Mouse (Mus musculus) limb, embryonic 12.5 days (tissue): ENCODE measurements around the gene Dazap1. TPM values are rescaled to one million over a fixed set of nuclear protein-coding genes. Genes with fewer than 3 reads are reported as not detected.
"Not testable (repeated sequence)": the region's sequence is repeated elsewhere in the genome, so short reads cannot be mapped to it uniquely, and the experiment has no call there.

Experiments
- ATAC-seq: fragments of 200-750 bp; cut with Nextera tagmentation; 2 replicates; pipeline ENCODE4 v1.8.0; 2017; ENCODE audit warnings: low read depth, moderate TSS enrichment; ENCODE audit not compliant: insufficient number of reproducible peaks, insufficient read depth, low FRiP score, low TSS enrichment
- H3K27ac ChIP-seq: fragments of 300-500 bp; sonication (generic); 2 replicates; pipeline ENCODE4 v1.5.1; 2016; ENCODE audit warnings: mild to moderate bottlenecking, moderate library complexity
- H3K27me3 ChIP-seq: fragments of 300-500 bp; sonication (generic); 2 replicates; pipeline ENCODE4 v1.6.1; 2016; ENCODE audit warnings: mild to moderate bottlenecking, moderate library complexity
- H3K36me3 ChIP-seq: fragments of 300-500 bp; sonication (generic); 2 replicates; pipeline ENCODE4 v1.6.1; 2016; ENCODE audit warnings: mild to moderate bottlenecking, moderate library complexity
- H3K4me1 ChIP-seq: fragments of 300-500 bp; sonication (generic); replicated peaks from 2 replicates; pipeline ENCODE4 v1.6.1; 2016
- H3K4me2 ChIP-seq: fragments of 300-500 bp; sonication (generic); 2 replicates; pipeline ENCODE4 v1.6.1; 2016; ENCODE audit warnings: mild to moderate bottlenecking, moderate library complexity
- H3K4me3 ChIP-seq: fragments of 300-500 bp; sonication (generic); replicated peaks from 2 replicates; pipeline ENCODE4 v1.5.1; 2016; ENCODE audit warnings: mild to moderate bottlenecking
- H3K9ac ChIP-seq: fragments of 300-500 bp; sonication (generic); replicated peaks from 2 replicates; pipeline ENCODE4 v1.6.1; 2016; ENCODE audit warnings: mild to moderate bottlenecking, moderate library complexity
- H3K9me3 ChIP-seq: fragments of 300-500 bp; sonication (generic); 2 replicates; pipeline ENCODE4 v1.6.1; 2016; ENCODE audit warnings: mild to moderate bottlenecking, moderate library complexity
- WGBS: fragments of 180-500 bp; shearing (Covaris S2); methylation state at CpG from one replicate; pipeline ENCODE4 v1.1.7; 2016; 5-methylcytosine and 5-hydroxymethylcytosine counted together
- polyA plus RNA-seq: library from polyadenylated mRNA; unstranded; fragments of >200 nt; fragmentation: Nextera tagmentation; extraction: Ambion mirVana; gene quantifications from 2 replicates; pipeline ENCODE4 v1.2.1, GENCODE M21; 2016

Gene Dazap1
- 69.1 and 71.0 TPM in 2 replicates for polyA plus RNA-seq

- Histone ChIP-seq H3K4me3 (peak within 1 kb of the TSS; percentile 52), H3K27me3 (no peaks in the 10 kb centered on the region), H3K36me3 (peaks cover 32% of the 10 kb centered on the region), H3K9me3 (no peaks in the 10 kb centered on the region), H3K27ac (peak within 1 kb of the TSS; percentile 96), H3K4me2 (peak within 1 kb of the TSS; percentile 94), H3K4me1 (peaks cover 29% of the 10 kb centered on the region), H3K9ac (peak within 1 kb of the TSS; percentile 65)
- ATAC-seq, result peak; percentile 92
- WGBS, result under 1% methylated on average over 49 of the region's 49 CpGs
Measured at GRCm38 (mm10) chr10:80260642-80261584, at the start of gene Dazap1, which contains the start of gene Gamt. Dazap1 (plus strand) TSS chr10:80261486. Gamt (minus strand) TSS chr10:80261012.

- not testable (repeated sequence) for ATAC-seq, H3K4me2 ChIP-seq, H3K4me3 ChIP-seq, H3K4me1 ChIP-seq, H3K9ac ChIP-seq, H3K27ac ChIP-seq, H3K9me3 ChIP-seq, H3K36me3 ChIP-seq
- 72% methylated on average over 7 of the region's 7 CpGs for WGBS
- peaks cover 23% of the 10 kb centered on the region for H3K27me3 ChIP-seq
Measured at GRCm38 (mm10) chr10:80211547-80212103, 49.7 kb upstream of the Dazap1 start.

GRCm38 (mm10) chr10:80215048-80215772 lies 46.1 kb upstream of the Dazap1 start:
- Histone ChIP-seq H3K9ac (no peak overlapping the region), H3K4me2 (no peak overlapping the region), H3K4me3 (no peak overlapping the region), H3K27ac (no peak overlapping the region), H3K4me1 (no peaks in the 10 kb centered on the region), H3K27me3 (no peaks in the 10 kb centered on the region), H3K36me3 (no peaks in the 10 kb centered on the region), H3K9me3 (no peaks in the 10 kb centered on the region)
- 30% methylated on average over 16 of the region's 16 CpGs for WGBS
- ATAC-seq, result no peak

GRCm38 (mm10) chr10:80220676-80221075 lies 40.6 kb upstream of the Dazap1 start:
- WGBS, result 43% methylated on average over 6 of the region's 9 CpGs
- ATAC-seq, result no peak
- Histone ChIP-seq H3K4me2 (no peak overlapping the region), H3K9me3 (no peaks in the 10 kb centered on the region), H3K4me1 (peaks cover 14% of the 10 kb centered on the region), H3K4me3 (no peak overlapping the region), H3K27me3 (no peaks in the 10 kb centered on the region), H3K36me3 (no peaks in the 10 kb centered on the region), H3K9ac (no peak overlapping the region), H3K27ac (no peak overlapping the region)

GRCm38 (mm10) chr10:80223137-80223536 lies 38.1 kb upstream of the Dazap1 start:
- ATAC-seq, H3K9me3 ChIP-seq, H3K27me3 ChIP-seq, H3K4me2 ChIP-seq, H3K4me3 ChIP-seq, H3K27ac ChIP-seq, H3K36me3 ChIP-seq, H3K9ac ChIP-seq: not testable (repeated sequence)
- 86% methylated on average over 2 of the region's 2 CpGs for WGBS
- peaks cover 28% of the 10 kb centered on the region for H3K4me1 ChIP-seq

GRCm38 (mm10) chr10:80226071-80226415 lies 35.2 kb upstream of the Dazap1 start:
- H3K27ac ChIP-seq, result peak overlapping the region; percentile 95
- H3K4me3 ChIP-seq, result peak overlapping the region; percentile 93
- no peak for ATAC-seq
- H3K4me2 ChIP-seq, result peak overlapping the region; percentile 91
- no peaks in the 10 kb centered on the region for H3K9me3 ChIP-seq
- WGBS, result under 1% methylated on average over 14 of the region's 14 CpGs
- H3K27me3 ChIP-seq, result no peaks in the 10 kb centered on the region
- peaks cover 50% of the 10 kb centered on the region for H3K4me1 ChIP-seq
- peaks cover 21% of the 10 kb centered on the region for H3K36me3 ChIP-seq
- 0 out of 2 replicates have a peak overlapping the region, but pooled peaks have one; percentile 38 for H3K9ac ChIP-seq

GRCm38 (mm10) chr10:80226416-80227165 lies 34.7 kb upstream of the Dazap1 start, which contains the start of gene Mum1:
Mum1 (plus strand) TSS chr10:80226434.
- Histone ChIP-seq H3K4me2 (peak within 1 kb of the TSS; percentile 91), H3K27me3 (no peaks in the 10 kb centered on the region), H3K4me3 (peak within 1 kb of the TSS; percentile 93), H3K27ac (peak within 1 kb of the TSS; percentile 95), H3K4me1 (peaks cover 47% of the 10 kb centered on the region), H3K9ac (peak within 1 kb of the TSS; percentile 94), H3K36me3 (peaks cover 27% of the 10 kb centered on the region), H3K9me3 (no peaks in the 10 kb centered on the region)
- WGBS, result under 1% methylated on average over 73 of the region's 75 CpGs
- ATAC-seq, result peak; percentile 98

GRCm38 (mm10) chr10:80227166-80227539 lies 34.1 kb upstream of the Dazap1 start:
- WGBS, result 4% methylated on average over 10 of the region's 10 CpGs
- H3K4me2 ChIP-seq, result peak overlapping the region; percentile 91
- peak overlapping the region; percentile 95 for H3K27ac ChIP-seq
- H3K27me3 ChIP-seq, result no peaks in the 10 kb centered on the region
- no peak for ATAC-seq
- H3K9me3 ChIP-seq, result no peaks in the 10 kb centered on the region
- H3K4me1 ChIP-seq, result peaks cover 48% of the 10 kb centered on the region
- peak overlapping the region; percentile 94 for H3K9ac ChIP-seq
- peak overlapping the region; percentile 93 for H3K4me3 ChIP-seq
- peaks cover 32% of the 10 kb centered on the region for H3K36me3 ChIP-seq

GRCm38 (mm10) chr10:80227877-80228775 lies 33.2 kb upstream of the Dazap1 start:
- peak overlapping the region; percentile 95 for H3K27ac ChIP-seq
- 58% methylated on average over 15 of the region's 15 CpGs for WGBS
- peak overlapping the region; percentile 94 for H3K9ac ChIP-seq
- peaks cover 42% of the 10 kb centered on the region for H3K36me3 ChIP-seq
- peaks cover 57% of the 10 kb centered on the region for H3K4me1 ChIP-seq
- ATAC-seq, result no peak
- peak overlapping the region; percentile 91 for H3K4me2 ChIP-seq
- H3K27me3 ChIP-seq, result no peaks in the 10 kb centered on the region
- H3K4me3 ChIP-seq, result peak overlapping the region; percentile 93
- no peaks in the 10 kb centered on the region for H3K9me3 ChIP-seq
